Mouse (Mus musculus) heart, postnatal 10 days (tissue): ENCODE measurements at regions not wholly inside any gene's neighbourhood (a gene's known extent, or its start where the extent isn't known, plus 50 kb on each side); places are given as distances from the start of the nearest gene placed in this dataset.

Source experiments
- DNase-seq, 2 experiments: peaks; one replicate each; pipeline ENCODE4 v3.0.0; 2021
- intact Hi-C: fragments of 180-260 bp; cut with DNase I; formaldehyde crosslinking; loops from one replicate; pipeline ENCODE4 v1.15.1; 2025

- DNase-seq = no peak
- intact Hi-C loops = no loop called here
Measured at GRCm38 (mm10) chr1:181299075-181299665, 53.3 kb upstream of the Cnih3 start.

- intact Hi-C loops = no loop called here
- DNase-seq = no peak
Measured at GRCm38 (mm10) chr1:181299826-181300225, 52.6 kb upstream of the Cnih3 start.

DNA sequence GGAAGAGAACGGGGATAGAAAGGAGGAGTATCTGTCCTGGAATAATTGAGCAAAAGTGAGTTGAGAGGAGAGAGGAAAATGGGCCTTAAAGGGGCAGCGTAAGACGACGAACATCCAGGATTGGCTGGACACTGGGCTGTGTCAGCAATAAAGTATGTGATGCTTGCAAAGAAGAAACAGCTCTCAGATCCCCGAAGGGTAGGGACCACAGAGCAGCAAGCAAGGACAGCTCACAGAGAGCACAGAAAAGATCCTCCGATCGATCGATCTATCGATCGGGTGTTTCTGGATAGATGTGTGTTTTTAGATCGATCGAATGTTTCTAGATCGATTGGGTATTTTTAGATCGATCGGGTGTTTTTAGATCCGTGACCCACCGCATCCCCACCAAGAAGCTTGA, 50.3 kb upstream of the Cnih3 start:
- intact Hi-C loops = no loop called here
- no peak for DNase-seq
